Mouse (Mus musculus): ENCODE data around the gene AA467197. TPM values are rescaled to one million over a fixed set of nuclear protein-coding genes. Genes with fewer than 3 reads are reported as not detected.

Gene AA467197
- total RNA-seq, 4 experiments from 2014 or later, result 0.46 to 0.97 (median 0.65) TPM

DNA sequence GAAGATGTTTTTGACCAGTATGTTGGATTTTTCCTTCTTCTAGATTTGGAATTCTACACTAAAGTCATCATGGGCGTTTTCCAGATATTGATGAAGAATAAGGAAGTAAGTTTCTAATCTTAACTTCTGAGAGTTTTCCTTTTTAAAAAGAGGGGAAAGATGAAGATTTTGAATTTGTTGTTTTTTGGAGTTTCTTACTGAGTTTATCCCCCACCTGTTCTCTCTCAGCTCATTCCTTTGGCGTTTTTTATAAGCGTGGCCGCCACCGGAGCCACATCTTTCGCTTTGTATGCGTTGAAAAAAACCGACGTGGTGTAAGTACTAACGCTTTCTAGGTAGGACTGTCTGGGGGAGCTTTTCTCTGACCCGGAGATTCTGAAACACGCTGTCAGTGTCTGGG, 1.2 kb downstream of the AA467197 start:
- DNase-seq (ENCODE audit: low spot score), result no peak

DNA sequence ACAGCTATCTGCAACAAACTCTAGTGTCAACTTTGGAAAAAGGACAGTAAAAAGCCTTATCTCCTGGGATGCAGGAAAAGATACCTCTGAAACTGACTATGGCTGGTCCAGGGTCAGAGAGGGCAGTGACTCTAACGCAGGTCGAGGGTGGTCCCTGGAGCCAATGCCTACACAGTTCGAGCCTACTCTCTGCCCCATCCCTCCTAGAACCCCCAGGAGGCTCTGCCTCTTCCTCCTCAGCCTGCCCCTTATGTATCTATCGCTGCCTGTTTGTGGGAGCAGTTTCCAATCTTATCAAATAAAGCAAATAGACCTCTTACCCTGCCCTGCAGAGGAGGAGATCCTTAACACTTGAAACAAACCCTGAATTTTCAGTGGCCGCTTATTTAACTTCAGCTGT, 1.9 kb downstream of the AA467197 start:
- no peak for DNase-seq (ENCODE audit: low spot score)

DNA sequence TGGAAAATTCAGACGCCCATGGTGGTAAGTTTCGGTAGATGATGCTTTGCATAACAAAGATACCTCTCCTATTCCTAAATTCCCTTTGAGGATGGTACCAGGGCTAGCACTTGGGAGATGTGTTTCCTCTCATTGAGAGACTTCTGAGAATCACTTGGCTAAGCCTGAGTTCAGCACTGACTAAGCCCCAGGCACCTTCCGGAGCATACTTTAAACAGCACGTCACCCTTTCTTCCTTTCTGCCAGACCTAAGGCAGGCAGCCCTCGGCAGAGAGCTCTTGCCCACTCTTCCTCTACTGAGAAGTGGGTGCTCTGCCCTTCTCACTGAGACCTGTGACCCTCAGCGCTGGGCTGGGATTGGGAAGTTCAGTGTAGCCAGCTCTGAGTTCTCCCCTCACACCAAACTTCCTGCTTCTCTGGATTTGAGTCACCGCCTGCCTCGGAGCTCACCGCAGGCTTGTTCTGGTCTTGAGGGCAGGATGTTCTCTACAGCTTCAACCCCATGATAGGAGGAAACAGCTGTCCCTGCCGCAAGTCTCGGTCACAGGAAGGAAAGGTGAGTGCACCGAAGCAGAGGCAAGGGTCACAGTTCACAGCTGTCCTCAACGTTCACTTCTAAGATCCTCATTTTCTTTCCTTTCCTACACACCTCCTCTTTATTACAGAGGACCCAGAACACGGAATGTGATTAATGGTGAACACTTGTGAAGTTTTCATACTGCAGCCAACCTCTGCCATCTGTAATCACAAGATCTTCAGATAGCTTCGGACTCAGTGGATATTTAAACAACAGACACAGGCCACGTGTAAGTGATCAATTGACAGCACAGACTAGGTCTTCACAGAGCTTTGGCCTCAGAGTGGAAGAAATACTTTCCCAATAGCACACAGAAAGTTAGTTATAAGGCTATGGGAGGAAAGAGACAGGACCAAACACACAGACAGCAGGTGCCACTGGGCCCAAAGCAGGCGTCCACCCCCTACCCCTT, 15.6 kb downstream of the AA467197 start:
- peak; percentile 36 for DNase-seq (ENCODE audit: low spot score)

DNA sequence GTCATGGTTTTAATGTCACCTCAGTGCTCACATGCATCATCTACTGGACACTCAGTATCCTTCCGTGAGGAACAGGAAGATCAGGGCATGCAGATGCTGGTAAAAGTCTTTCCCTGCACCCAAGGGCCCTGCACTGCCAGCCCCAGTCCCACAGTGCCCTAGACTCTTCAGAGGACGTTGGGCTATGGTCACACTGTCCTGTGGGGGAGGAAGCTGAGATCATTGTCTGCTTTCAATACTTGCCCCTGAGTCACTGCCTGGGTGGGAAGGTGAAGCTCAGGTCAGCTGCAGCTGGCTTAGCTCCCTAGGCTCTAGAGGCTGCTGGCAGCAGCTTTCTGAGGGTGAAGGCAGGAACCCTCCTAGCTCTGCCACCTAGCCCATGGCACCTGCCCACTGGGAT, 19.3 kb downstream of the AA467197 start:
- peak; percentile 7 for DNase-seq (ENCODE audit: low spot score)

DNA sequence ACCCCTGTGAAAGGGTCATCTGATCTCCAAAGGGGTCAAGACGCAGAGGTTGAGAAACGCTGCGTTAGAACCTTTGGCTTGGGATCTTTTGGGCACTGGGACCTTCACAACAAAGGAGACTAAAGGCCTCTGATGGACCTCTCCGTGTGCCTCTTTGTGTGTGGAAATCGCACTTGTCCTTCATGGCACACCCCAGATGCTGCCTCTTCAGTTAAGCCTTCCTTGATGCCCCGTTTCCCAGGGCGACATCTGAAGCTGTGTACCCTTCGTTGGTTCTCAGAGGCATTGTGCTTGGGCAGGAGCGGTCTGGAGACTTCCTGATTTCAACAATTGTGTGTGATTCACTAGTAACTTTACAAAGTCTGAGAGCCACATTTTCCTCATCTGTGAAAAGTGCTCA, 20.0 kb downstream of the AA467197 start:
- no peak for DNase-seq (ENCODE audit: low spot score)

DNA sequence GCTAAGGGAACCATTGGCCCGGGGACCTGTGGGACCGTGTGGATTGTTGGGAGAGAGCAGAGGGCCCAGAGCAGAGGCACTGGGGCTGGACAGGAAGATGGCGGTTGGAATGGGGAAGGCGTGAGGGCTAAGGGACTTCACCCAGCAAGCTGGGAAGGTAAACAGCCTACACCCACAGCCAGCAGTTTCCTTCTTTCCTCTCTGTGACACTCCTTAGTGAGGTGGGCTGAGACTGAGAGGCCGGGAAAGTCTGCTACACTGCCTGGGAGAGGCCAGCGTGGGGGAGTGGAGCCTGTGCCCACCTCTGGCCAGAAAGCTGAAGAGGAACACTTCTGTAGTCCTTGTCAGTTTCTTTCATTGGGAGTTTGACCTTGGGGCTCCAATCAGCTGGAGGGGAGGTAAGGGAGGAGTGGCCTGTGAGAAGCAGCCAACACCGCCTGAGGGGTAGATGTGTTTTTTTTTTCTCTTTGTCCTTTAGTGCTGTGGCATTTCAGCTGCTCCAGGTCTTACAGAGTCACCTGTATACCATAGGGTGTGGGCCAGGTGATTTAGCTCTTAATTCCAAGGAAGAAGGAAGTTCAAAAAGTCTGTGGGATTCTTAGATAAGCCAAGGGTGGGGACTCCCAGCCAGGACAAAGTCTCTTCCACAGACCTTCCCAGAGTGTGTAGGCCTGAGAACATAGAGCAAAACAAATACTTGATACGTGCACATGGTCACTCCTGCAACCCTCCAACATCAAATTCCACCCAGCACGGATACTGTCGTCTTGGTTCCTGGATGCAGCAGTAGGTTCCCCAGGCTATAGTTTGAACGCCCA, 21.1 kb downstream of the AA467197 start:
- DNase-seq (ENCODE audit: low spot score), result no peak

DNA sequence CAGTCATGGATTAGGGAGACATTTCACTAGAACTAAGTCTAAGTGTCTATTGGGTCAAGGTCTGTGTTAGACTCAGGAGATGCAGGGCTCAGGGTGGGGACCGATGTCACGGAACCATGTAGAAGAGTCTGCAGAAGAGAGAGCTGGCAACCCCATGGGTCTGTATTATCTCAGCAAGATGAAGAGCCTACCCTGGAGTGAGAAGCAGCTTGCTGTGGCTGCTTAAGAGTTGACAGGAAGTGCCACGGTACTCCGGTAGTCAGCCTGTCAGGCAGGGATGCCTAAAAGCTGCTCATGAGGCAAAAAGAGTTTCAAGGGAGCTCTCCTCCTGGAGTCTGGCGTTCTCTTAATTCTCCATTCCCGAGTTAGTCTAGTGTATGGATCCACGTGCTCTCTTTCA, 23.0 kb downstream of the AA467197 start:
- DNase-seq (ENCODE audit: low spot score), result no peak

DNA sequence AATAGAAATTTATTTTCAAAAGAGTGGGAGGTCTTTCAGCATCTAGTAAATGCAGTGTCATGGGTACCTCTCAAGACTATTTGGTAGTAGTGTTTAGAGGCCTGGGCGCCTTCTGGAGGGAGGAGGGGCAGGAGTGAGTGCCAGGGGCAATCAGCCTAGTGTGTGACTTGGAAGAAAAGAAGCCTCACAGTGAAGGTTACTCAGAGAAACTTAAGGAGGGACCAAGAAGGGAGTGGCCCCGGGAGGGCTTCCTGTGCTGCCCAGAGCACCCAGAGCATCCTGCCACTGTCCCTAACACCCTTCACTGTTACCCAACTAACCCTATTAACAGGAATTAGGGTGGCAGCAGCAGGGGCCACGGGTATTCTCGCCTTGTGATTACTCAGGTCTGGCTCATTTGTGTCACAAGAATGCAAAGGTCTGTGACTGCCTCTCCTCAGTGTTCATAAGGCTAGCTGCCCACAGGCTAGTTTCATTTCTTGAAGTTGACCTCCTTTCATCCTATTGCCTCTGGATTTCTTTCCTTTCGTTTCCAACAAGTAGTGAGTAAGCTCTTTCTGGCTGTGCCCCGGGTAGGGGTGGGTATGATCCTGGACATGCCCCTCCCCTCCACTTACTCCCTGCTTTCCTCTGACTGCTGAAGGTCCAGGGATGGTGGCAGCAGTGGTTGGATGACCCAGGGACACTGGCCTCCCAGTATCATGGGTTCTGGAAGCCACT, 28.6 kb downstream of the AA467197 start:
- DNase-seq (ENCODE audit: low spot score), result no peak

DNA sequence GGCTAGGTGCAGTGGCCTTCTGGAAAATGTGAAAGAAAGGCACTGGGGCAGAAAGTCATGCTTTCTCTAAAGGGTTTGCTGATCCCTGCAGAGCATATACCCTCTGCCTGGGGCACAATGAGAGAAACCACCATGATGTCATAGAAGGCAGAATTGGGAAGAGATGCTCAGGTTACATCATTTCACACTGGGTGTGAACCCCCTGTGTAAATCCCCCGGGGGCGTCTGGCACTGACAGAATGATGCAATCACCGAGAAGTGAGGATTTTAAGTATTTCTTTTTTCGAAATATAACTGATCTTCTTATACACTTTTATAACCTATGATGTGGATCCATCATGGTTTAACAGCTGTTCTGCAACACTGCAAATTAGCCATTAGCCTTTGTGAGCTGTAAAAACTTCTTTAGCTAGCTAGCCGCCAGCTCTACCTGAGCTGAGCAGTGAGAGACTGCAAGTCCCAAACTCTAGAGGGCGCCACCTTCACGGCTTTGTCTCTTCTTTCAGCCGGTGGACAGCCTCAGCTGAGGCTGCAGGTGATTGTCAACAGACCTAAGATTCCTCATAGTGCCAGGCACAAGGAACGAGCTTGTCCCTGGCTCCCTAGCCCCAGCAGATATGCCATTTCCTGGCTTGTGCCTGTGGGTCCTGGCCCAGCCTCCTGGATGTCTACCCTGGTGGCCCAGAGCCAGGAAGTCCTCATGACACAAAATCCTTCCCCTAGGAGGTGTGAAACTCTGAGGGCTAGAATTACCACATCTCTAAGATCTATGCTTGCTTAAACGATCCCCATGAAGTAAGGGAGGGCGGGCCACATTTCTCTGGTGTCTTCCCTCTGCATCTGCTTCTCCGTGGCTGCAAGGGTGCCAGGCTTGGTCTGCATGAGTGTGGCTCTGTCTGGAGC, 29.4 kb downstream of the AA467197 start:
- peak; percentile 31 for DNase-seq (ENCODE audit: low spot score)

DNA sequence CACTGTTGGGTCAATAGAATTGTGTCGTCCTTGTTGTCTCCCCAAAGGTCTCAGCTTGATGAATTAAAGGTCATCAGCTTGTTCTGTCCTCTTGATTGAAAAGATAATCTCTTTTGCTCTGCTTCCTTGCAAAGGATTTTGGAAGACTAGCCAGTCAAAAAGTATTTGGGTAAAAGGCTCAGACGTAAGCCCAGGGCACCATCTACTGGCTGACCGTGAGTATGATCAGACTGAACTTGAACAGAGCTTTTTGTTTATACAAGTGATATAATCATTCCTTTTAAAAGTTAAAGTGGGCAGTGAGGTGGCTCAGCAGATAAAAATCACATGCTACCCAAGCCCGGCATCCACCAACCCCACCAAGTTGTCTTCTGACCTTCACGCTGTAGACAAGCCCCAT, 31.1 kb downstream of the AA467197 start:
- DNase-seq (ENCODE audit: low spot score), result peak; percentile 7

DNA sequence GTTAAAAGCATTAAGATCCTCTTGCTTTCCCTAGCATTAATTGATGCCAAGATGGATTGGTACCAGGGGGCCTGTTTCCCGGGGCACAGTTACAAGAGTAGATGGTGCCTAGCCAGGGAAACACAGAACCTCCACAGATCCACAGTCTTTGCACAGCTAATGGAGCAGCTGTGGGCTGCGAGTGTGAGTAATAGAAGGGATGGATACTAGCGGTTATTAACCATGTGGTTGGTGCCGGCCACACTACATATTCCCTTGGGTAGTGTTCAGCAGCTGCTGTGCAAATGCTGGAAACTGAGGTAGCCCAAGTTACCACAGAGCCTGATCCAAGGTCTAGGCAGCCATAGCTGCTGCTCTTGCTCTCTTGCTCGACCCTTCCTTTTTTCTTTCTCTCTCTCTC, 34.9 kb downstream of the AA467197 start:
- no peak for DNase-seq (ENCODE audit: low spot score)

DNA sequence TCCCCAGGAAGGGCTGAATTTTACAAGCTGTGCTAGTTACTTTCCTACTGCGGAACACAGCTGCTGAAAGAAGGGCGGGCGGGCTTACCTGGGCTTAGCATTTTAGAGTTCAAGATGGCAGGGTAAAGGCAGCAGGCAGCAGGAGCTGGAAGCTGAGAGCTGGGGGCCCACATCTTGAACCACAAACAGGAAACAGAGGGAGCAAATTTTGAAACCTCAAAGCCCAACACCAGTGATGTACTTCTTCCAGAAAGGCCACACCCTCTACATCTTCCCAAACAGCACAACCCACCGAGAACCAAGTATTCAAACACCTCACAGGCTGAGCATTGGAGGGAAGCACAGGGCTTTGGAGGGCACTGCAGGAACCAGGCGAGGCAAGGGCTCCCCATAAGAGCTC, 36.1 kb downstream of the AA467197 start:
- DNase-seq (ENCODE audit: low spot score), result no peak

DNA sequence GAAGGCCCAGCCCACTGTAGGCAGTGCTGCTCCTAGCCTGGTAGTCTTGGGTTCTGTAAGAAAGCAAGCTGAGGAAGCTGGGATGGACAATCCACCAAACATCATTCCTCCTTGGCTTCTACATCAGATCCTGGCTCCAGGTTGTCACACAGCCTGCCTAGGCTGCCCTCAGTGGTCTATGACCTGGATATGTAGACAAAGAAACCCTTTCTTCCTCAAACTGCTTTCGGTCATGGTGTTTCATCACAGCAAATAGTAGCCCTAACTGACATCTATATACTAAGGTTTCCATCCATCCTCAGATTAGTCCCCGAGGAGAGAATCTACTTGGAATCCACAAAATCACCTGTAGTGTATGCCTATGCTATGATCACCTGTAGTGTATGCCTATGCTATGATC, 38.3 kb downstream of the AA467197 start:
- DNase-seq (ENCODE audit: low spot score), result no peak

DNA sequence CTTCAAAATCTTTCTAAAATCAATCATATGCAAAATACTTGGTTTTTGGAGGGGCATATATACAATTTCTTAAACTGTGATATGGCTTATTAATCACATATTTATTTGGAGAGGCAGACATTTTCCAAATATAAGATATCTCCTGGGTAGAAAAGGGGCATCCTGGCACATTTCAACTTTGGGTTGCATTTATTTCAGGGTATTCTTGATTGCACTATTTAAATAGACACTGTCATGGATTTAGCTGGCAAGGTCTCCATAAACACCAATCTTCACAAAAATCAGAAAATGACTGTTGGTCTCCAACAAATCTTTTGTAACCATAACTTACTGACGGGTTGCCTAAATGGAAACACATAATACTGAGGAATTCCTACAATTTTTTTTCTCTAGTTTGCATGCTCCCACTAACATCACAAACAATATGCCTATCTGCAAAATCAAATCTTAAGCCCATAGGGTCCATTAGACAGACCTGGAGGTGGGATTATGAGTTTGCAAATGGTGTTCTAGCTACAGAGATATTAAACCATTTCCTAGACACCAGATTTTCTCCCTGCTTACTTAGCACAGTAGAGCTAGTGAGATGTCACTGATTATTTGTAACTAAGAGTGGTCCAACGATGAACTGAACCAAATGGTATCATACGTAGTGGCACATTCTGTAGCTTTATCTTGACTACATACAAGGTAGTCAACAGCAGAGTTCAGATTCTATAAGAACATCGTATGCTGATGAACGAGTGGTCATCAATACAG, 44.8 kb downstream of the AA467197 start:
- no peak for DNase-seq (ENCODE audit: low spot score)

DNA sequence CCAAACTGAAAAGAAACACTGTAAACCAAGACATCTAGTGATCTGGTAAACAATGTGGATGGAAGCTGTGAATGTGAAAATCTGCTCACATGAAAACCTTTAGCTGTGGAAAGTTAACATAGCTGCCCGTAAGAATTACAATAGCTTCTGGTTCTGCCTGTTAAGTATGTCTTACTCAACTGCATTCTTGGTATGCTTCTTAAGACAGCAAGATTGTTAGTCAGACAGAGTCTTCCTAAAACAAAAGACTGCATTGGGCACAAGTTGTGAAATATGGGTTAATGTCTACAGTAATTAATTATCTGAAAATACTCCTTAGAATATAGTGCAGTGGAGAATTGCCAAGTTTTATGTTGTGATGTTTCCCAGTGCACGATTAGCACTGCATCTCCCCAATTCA, 45.7 kb downstream of the AA467197 start:
- no peak for DNase-seq (ENCODE audit: low spot score)

DNA sequence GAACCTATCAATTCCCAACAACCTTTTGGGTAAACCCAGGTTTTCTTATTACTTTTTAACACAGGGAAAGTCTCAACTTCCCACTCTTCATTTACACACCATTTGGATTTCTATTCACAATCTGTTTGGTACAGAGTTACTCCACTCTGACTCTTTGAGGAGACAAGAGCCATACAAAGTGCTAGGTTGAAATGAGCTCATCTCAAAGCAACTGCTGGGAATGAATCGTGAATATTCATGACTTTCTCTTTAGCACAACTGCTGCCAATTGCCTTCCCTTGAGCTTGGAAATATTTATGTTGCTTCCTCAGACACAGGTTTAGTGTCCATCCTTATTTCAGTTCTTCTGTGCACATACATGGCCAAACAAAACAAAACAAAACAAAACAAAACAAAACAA, 46.9 kb downstream of the AA467197 start:
- DNase-seq (ENCODE audit: low spot score), result no peak

DNA sequence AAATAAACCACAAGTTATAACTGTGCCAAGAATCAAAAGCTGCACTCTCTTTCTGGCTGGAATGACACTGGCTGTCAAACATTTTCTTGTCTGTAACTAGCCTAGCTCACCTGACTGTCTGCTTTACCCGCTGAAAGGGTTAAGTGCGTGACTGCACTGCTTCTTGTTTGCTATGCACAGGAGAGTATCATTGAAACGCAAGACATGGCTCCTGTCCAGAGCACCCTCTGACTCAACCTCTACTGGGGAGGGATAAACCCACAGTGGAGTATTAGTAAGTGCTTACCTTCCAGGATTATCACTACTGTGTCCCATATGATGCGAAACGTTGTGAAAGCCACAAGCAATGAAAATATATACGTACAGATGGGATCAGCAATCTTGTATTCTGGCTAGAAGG, 49.9 kb downstream of the AA467197 start:
- no peak for DNase-seq (ENCODE audit: low spot score)

All from heart, adult 8-10 months (tissue).